Mouse (Mus musculus): ENCODE results near the gene Slc8b1.

DNA sequence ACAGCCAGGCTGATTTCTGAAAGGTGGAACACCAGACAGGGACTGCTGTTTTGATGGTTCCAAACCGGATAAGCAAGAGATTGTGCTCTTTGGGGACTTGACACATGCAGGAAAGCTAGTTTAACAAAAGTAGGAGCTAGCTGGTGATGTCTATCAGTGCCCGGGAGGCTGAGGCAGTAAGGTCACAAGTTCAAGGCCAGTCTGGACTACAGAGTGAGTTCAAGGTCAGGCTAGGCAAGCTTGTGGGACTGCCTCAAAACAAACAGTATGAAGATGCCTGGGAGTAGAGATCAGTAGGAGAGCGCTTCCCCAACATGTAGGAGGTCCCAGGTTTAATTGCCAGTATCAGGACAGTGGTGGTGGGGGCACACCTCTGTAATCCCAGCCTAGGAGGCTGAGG is 13.9 kb upstream of the Slc8b1 start:
- no peak for TF ChIP-seq POLR2A (IDR thresholded peaks at IDR 0.05; ENCODE audit: control insufficient read depth, low read depth, low read length)
- TF ChIP-seq CTCF (IDR thresholded peaks at IDR 0.05; ENCODE audit: control insufficient read depth, insufficient read depth, insufficient replicate concordance, low read depth, low read length) = no peak

Measured in testis, adult 2 months (tissue).